Mouse (Mus musculus): ENCODE results near the gene Hsp90aa1.

GRCm38 (mm10) chr12:110696173-110696974, 6.2 kb downstream of the Hsp90aa1 start:
- TF ChIP-seq POLR2A (IDR thresholded peaks at IDR 0.05; ENCODE audit: insufficient read depth, low read length) = peak; percentile 94
- TF ChIP-seq CTCF (IDR thresholded peaks at IDR 0.05; ENCODE audit: low read depth, low read length) = no peak
- TF ChIP-seq EP300 (IDR thresholded peaks at IDR 0.05; ENCODE audit: insufficient read depth, low read depth, low read length) = peak; percentile 61

All from ES-Bruce4 (cell line).